Mouse (Mus musculus) adrenal gland, postnatal 36 days (tissue): Measurements from ENCODE around the gene Ehbp1. TPM values are rescaled to one million over a fixed set of nuclear protein-coding genes. Genes with fewer than 3 reads are reported as not detected.

Experiments used
- total RNA-seq, 2 experiments: library from RNA; stranded (reverse); gene quantifications; 2 replicates each; pipeline ENCODE4 v1.2.3; 2021

The Ehbp1 gene
- total RNA-seq, 2 experiments from 2014 or later = 20.5 to 23.2 TPM

Other genes starting within 250 kb of the Ehbp1 start
- gene Tmem17, start 169.8 kb upstream of the Ehbp1 start, total RNA-seq = 1 to 10 TPM; 2.0 to 3.7 TPM